Mouse (Mus musculus) CH12.LX (cell line): Measurements from ENCODE around the gene Gm47955. TPM values are rescaled to one million over a fixed set of nuclear protein-coding genes. Genes with fewer than 3 reads are reported as not detected.

Experiments
- DNase-seq: peaks from one replicate; pipeline ENCODE4 v3.0.0-alpha.2; 2013; ENCODE audit errors: extremely low read depth
- H3K27ac ChIP-seq: 2 replicates; pipeline ENCODE4 v1.5.1; 2012; ENCODE audit warnings: low read depth, mild to moderate bottlenecking, control low read depth, moderate library complexity; ENCODE audit not compliant: insufficient read depth
- H3K27me3 ChIP-seq: replicated peaks from 2 replicates; pipeline ENCODE3; 2012; ENCODE audit warnings: inconsistent platforms
- H3K36me3 ChIP-seq, 2 experiments: replicated peaks in 1 of 2; 2 replicates each; pipeline versions ENCODE3 to v1.6.1; 2012; ENCODE audit warnings: inconsistent platforms in 1 of 2, low read length in 1 of 2, mild to moderate bottlenecking in 1 of 2, mixed read lengths in 1 of 2, moderate library complexity in 1 of 2; ENCODE audit not compliant: control insufficient read depth in 1 of 2, insufficient read depth in 1 of 2
- H3K4me1 ChIP-seq, 2 experiments: 2 replicates each; pipeline ENCODE4 v1.6.1; 2012; ENCODE audit warnings: inconsistent platforms in 1 of 2, moderate library complexity in 1 of 2; ENCODE audit not compliant: insufficient read depth in 2 of 2, control insufficient read depth in 1 of 2
- H3K4me2 ChIP-seq: 2 replicates; pipeline ENCODE4 v1.6.1; 2012; ENCODE audit warnings: low read depth, mild to moderate bottlenecking, control low read depth; ENCODE audit not compliant: poor library complexity, insufficient read depth, severe bottlenecking
- H3K4me3 ChIP-seq, 3 experiments: fragments of 150-350 bp in 1 of 3; sonication (generic) in 1 of 3; replicated peaks in 1 of 3; 2 replicates each; pipeline versions ENCODE3 to v1.5.1; 2011 to 2012; ENCODE audit warnings: low read depth in 2 of 3, low read length in 2 of 3, mild to moderate bottlenecking in 2 of 3, moderate library complexity in 2 of 3, control low read depth in 1 of 3, improper control_type of control experiment in 1 of 3, inconsistent platforms in 1 of 3, mixed read lengths in 1 of 3; ENCODE audit not compliant: poor library complexity in 1 of 3
- H3K79me2 ChIP-seq: replicated peaks from 2 replicates; pipeline ENCODE4 v1.6.1; 2012; ENCODE audit warnings: mild to moderate bottlenecking, moderate library complexity; ENCODE audit not compliant: control insufficient read depth, poor library complexity, insufficient read depth, severe bottlenecking; ENCODE audit errors: extremely low read depth
- H3K9ac ChIP-seq: 2 replicates; pipeline ENCODE4 v1.6.1; 2012; ENCODE audit warnings: low read depth, mild to moderate bottlenecking, control low read depth, moderate library complexity; ENCODE audit not compliant: insufficient read depth
- H3K9me3 ChIP-seq: replicated peaks from 2 replicates; pipeline ENCODE3; 2012; ENCODE audit warnings: low read length, inconsistent platforms, mixed read lengths
- CHD1 ChIP-seq: IDR thresholded peaks from 2 replicates; pipeline ENCODE4 v1.6.1; 2012; ENCODE audit warnings: low read depth, low read length, improper control_type of control experiment, inconsistent platforms
- E2F4 ChIP-seq: IDR thresholded peaks from 2 replicates; pipeline ENCODE4 v1.6.1; 2011; ENCODE audit warnings: low read depth, low read length, improper control_type of control experiment; ENCODE audit not compliant: insufficient replicate concordance
- ELF1 ChIP-seq: IDR thresholded peaks from 2 replicates; pipeline ENCODE4 v1.6.1; 2014; ENCODE audit warnings: low read depth, mild to moderate bottlenecking, inconsistent platforms, low read length, improper control_type of control experiment
- ETS1 ChIP-seq: conservative IDR thresholded peaks from 2 replicates; pipeline ENCODE4 v1.6.1; 2012; ENCODE audit warnings: low read depth, mild to moderate bottlenecking, inconsistent platforms, low read length, improper control_type of control experiment, moderate library complexity
- GABPA ChIP-seq: IDR thresholded peaks from 2 replicates; pipeline ENCODE4 v1.6.1; 2012; ENCODE audit warnings: low read depth, low read length, improper control_type of control experiment, inconsistent platforms; ENCODE audit not compliant: insufficient replicate concordance
- JUND ChIP-seq: conservative IDR thresholded peaks from 2 replicates; pipeline ENCODE4 v1.6.1; 2011; ENCODE audit warnings: low read depth, low read length, improper control_type of control experiment
- KAT2A ChIP-seq: IDR thresholded peaks from 2 replicates; pipeline ENCODE4 v1.6.1; 2012; ENCODE audit warnings: low read length, improper control_type of control experiment, inconsistent platforms; ENCODE audit not compliant: insufficient replicate concordance
- MEF2A ChIP-seq: IDR thresholded peaks from 2 replicates; pipeline ENCODE4 v1.6.1; 2014; ENCODE audit warnings: low read depth, mild to moderate bottlenecking, inconsistent platforms, low read length, improper control_type of control experiment, borderline replicate concordance
- MXI1 ChIP-seq: IDR thresholded peaks from 2 replicates; pipeline ENCODE4 v1.6.1; 2011; ENCODE audit warnings: mild to moderate bottlenecking, low read depth, low read length, improper control_type of control experiment
- MYC ChIP-seq: IDR thresholded peaks from 2 replicates; pipeline ENCODE4 v1.6.1; 2011; ENCODE audit warnings: low read depth, mild to moderate bottlenecking, improper control_type of control experiment, low read length
- PAX5 ChIP-seq: IDR thresholded peaks from 2 replicates; pipeline ENCODE4 v1.6.1; 2012; ENCODE audit warnings: low read length, inconsistent platforms, mixed read lengths
- POLR2AphosphoS2 ChIP-seq: IDR thresholded peaks from 2 replicates; pipeline ENCODE4 v1.6.1; 2011; ENCODE audit warnings: low read depth, low read length, improper control_type of control experiment
- RAD21 ChIP-seq: IDR thresholded peaks from 2 replicates; pipeline ENCODE4 v1.6.1; 2011; ENCODE audit warnings: low read depth, mild to moderate bottlenecking, low read length, improper control_type of control experiment, moderate library complexity
- RCOR1 ChIP-seq: conservative IDR thresholded peaks from 2 replicates; pipeline ENCODE4 v1.6.1; 2012; ENCODE audit warnings: low read depth, mild to moderate bottlenecking, inconsistent platforms, low read length, improper control_type of control experiment
- SMC3 ChIP-seq: IDR thresholded peaks from 2 replicates; pipeline ENCODE4 v1.6.1; 2011; ENCODE audit warnings: low read depth, low read length, improper control_type of control experiment
- TBP ChIP-seq: conservative IDR thresholded peaks from 2 replicates; pipeline ENCODE4 v1.6.1; 2011; ENCODE audit warnings: low read depth, low read length, improper control_type of control experiment
- USF1 ChIP-seq: IDR thresholded peaks from 2 replicates; pipeline ENCODE4 v1.6.1; 2014; ENCODE audit warnings: low read depth, mild to moderate bottlenecking, inconsistent platforms, low read length, improper control_type of control experiment
- dilution Hi-C: fragments of 300-500 bp; cut with MboI; formaldehyde crosslinking; loops from 2 replicates; pipeline ENCODE4 v1.14.3; 2020; ENCODE audit warnings: low sequenced_read_pairs; ENCODE audit not compliant: extremely low pct_unique_long_range_greater_than_20kb, extremely low pct_ligation_motif_present
- in situ Hi-C: fragments of 300-500 bp; cut with MboI; formaldehyde crosslinking; loops from 3 replicates; pipeline ENCODE4 v1.14.3; 2019; ENCODE audit warnings: low sequenced_read_pairs, low pct_ligation_motif_present, low pct_unique_long_range_greater_than_20kb, mixed read lengths
- polyA plus RNA-seq: library from polyadenylated mRNA; unstranded; fragments of >175 nt; gene quantifications from 2 replicates; pipeline ENCODE4 v1.2.1, GENCODE M21; 2012; ENCODE audit warnings: low read depth; ENCODE audit not compliant: insufficient read length
- total RNA-seq, 2 experiments: library from RNA; depleted of rRNA; stranded (reverse); fragments of 300-350 nt in 1 of 2; fragments of >200 nt in 1 of 2; gene quantifications; 2 replicates each; pipeline ENCODE4 v1.2.3; 2012 to 2014

Gm47955 gene
- total and polyA plus RNA-seq, 3 experiments: not detected

DNA sequence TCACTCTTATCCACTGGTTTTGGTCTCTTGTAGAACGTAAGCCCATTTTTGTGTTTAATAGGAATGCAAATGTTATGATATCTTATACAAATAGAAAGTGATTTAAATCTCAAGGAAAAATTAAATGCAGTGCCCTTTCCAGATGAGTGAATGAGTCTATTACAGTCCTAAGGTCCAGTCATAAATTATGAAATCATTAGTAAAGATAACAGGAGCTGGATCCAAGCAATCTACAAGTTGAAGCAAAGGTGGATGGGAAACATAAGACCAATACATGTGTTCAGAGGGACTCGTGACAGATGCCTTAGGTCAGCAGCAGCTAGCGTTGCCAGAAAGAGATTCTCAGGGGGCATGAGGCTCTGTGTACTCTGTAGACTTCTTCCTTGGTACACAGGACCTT lies 31.5 kb downstream of the Gm47955 start:
- no peak overlapping the region for H3K4me2 ChIP-seq
- dilution Hi-C loops: no loop called here
- H3K27ac ChIP-seq: no peak overlapping the region
- no peak overlapping the region for H3K9ac ChIP-seq
- H3K4me3 ChIP-seq: no peak overlapping the region
- H3K36me3 ChIP-seq: no peaks in the 10 kb centered on the region
- H3K9me3 ChIP-seq: no peaks in the 10 kb centered on the region
- TF ChIP-seq USF1: no peak
- TF ChIP-seq ELF1: no peak
- no peak for TF ChIP-seq E2F4
- no peak for TF ChIP-seq GABPA
- no peak for TF ChIP-seq ETS1
- TF ChIP-seq MYC: no peak
- TF ChIP-seq SMC3: no peak
- TF ChIP-seq MEF2A: no peak
- no peak for TF ChIP-seq POLR2AphosphoS2
- TF ChIP-seq RAD21: no peak
- no peak for TF ChIP-seq TBP
- TF ChIP-seq CHD1: no peak
- no peak for TF ChIP-seq RCOR1
- no peaks in the 10 kb centered on the region for H3K27me3 ChIP-seq
- in situ Hi-C loops: no loop called here
- H3K79me2 ChIP-seq: no peaks in the 10 kb centered on the region
- H3K4me1 ChIP-seq: peaks cover 0 to 8% of the 10 kb centered on the region in 2 experiments; a peak in 1 of 4 replicates
- no peak for DNase-seq

DNA sequence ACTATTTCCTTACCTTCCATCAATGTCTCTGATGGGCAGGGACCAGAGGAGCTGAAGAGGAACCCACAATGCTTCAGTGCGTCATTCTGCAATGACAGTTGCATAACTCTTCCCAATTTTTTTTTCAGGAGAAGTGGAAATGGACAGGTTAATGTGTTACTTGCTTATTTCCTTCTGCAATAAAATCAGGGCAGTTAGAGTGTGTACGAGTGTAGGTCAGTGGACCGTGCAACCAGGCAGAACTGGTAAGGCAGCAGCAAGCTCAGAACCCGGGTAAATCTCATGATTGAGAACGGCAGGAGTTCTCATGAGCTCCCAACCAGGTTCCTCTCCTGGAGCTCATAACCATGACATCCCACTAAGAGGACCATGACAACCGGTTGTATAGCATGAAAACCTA lies 32.0 kb downstream of the Gm47955 start:
- peaks cover 0 to 8% of the 10 kb centered on the region in 2 experiments; a peak in 1 of 4 replicates for H3K4me1 ChIP-seq
- H3K4me2 ChIP-seq: no peak overlapping the region
- H3K9me3 ChIP-seq: no peaks in the 10 kb centered on the region
- H3K79me2 ChIP-seq: no peaks in the 10 kb centered on the region
- no peak overlapping the region for H3K27ac ChIP-seq
- in situ Hi-C loops (no loop called here), dilution Hi-C loops (no loop called here)
- TF ChIP-seq ETS1 (no peak), MYC (no peak), PAX5 (no peak), MXI1 (no peak), JUND (no peak), KAT2A (no peak), TBP (no peak), SMC3 (no peak), CHD1 (no peak), RAD21 (no peak)
- H3K27me3 ChIP-seq: no peaks in the 10 kb centered on the region
- H3K9ac ChIP-seq: no peak overlapping the region
- DNase-seq: no peak
- H3K4me3 ChIP-seq: no peak overlapping the region
- H3K36me3 ChIP-seq: no peaks in the 10 kb centered on the region
